Mouse (Mus musculus) G1E (cell line): ENCODE measurements around the gene Dtx3.

ENCODE experiments used
- CTCF ChIP-seq: IDR thresholded peaks from 2 replicates; pipeline ENCODE4 v1.5.1; 2012; ENCODE audit warnings: low read depth, low read length, inconsistent platforms, mixed read lengths
- GATA2 ChIP-seq: IDR thresholded peaks from 2 replicates; pipeline ENCODE4 v1.6.1; 2012; ENCODE audit warnings: low read depth, low read length, inconsistent platforms, borderline replicate concordance
- TAL1 ChIP-seq: conservative IDR thresholded peaks from 2 replicates; pipeline ENCODE4 v1.6.1; 2012; ENCODE audit warnings: low read depth, low read length, inconsistent platforms, mixed read lengths

DNA sequence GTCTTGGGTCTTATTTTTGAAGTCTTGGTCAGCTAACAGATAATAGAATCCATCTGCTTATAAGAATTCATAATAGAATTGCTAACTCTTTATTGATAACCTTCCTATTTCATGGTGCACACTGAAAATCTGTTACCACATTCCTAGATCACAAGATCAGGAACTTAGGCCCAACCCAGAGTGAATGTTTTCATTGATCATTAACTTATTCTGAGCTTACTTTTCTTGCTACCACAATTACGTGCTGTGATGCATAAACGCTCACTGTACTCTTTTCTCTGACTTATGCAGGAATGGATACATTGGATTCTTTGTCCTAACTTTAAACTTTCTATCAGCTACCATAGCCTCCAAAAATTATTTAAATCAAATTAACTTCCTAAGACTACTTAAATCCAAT lies 41.3 kb downstream of the Dtx3 start:
- TF ChIP-seq CTCF (no peak), TAL1 (no peak), GATA2 (no peak)
